Mouse (Mus musculus) liver, embryonic 14.5 days (tissue): Measurements from ENCODE around the gene Llph. TPM values are rescaled to one million over a fixed set of nuclear protein-coding genes. Genes with fewer than 3 reads are reported as not detected.
A peak's percentile ranks its signal among the peaks of the same experiment; 100 is the strongest.

Experiments
- ATAC-seq: fragments of 200-750 bp; cut with Nextera tagmentation; 2 replicates; pipeline ENCODE4 v1.8.0; 2017; ENCODE audit warnings: moderate number of reproducible peaks, mild to moderate bottlenecking, moderate library complexity; ENCODE audit not compliant: insufficient read depth
- DNase-seq, 3 experiments: peaks; one replicate each; pipeline ENCODE4 v3.0.0-alpha.2; 2012 to 2013; ENCODE audit warnings: low read depth in 3 of 3, low spot score in 3 of 3
- H3K27ac ChIP-seq: fragments of 300-500 bp; sonication (generic); 2 replicates; pipeline ENCODE4 v1.5.1; 2014; ENCODE audit warnings: moderate library complexity, mild to moderate bottlenecking, control low read depth, inconsistent platforms
- H3K27me3 ChIP-seq: fragments of 300-500 bp; sonication (generic); 2 replicates; pipeline ENCODE4 v1.6.1; 2014; ENCODE audit warnings: mild to moderate bottlenecking, low read length, moderate library complexity; ENCODE audit not compliant: control insufficient read depth, insufficient read depth
- H3K36me3 ChIP-seq: fragments of 300-500 bp; sonication (generic); replicated peaks from 2 replicates; pipeline ENCODE4 v1.6.1; 2014; ENCODE audit warnings: low read depth; ENCODE audit not compliant: control insufficient read depth, insufficient read depth
- H3K4me1 ChIP-seq, 2 experiments: fragments of 200-500 bp in 1 of 2; fragments of 300-500 bp in 1 of 2; sonication (generic) in 1 of 2; replicated peaks; 2 replicates each; pipeline ENCODE4 v1.6.1; 2012 to 2014; ENCODE audit warnings: antibody characterized with exemption in 1 of 2, inconsistent platforms in 1 of 2, low read length in 1 of 2; ENCODE audit not compliant: control insufficient read depth in 2 of 2, insufficient read depth in 2 of 2
- H3K4me2 ChIP-seq: fragments of 300-500 bp; sonication (generic); 2 replicates; pipeline ENCODE4 v1.6.1; 2014; ENCODE audit warnings: low read depth, mild to moderate bottlenecking, control low read depth, moderate library complexity
- H3K4me3 ChIP-seq, 2 experiments: fragments of 200-500 bp in 1 of 2; fragments of 300-500 bp in 1 of 2; sonication (generic) in 1 of 2; 2 replicates each; pipeline ENCODE4 v1.5.1; 2012 to 2014; ENCODE audit warnings: low read depth in 2 of 2, low read length in 2 of 2, mild to moderate bottlenecking in 2 of 2, control low read depth in 1 of 2, inconsistent platforms in 1 of 2, moderate library complexity in 1 of 2; ENCODE audit not compliant: insufficient read depth in 1 of 2
- H3K9ac ChIP-seq: fragments of 300-500 bp; sonication (generic); replicated peaks from 2 replicates; pipeline ENCODE4 v1.6.1; 2014; ENCODE audit warnings: mild to moderate bottlenecking, control low read depth, moderate library complexity
- H3K9me3 ChIP-seq: fragments of 300-500 bp; sonication (generic); 2 replicates; pipeline ENCODE4 v1.6.1; 2016; ENCODE audit warnings: low read length, mixed read lengths; ENCODE audit not compliant: control insufficient read depth
- CTCF ChIP-seq: IDR thresholded peaks from 2 replicates; pipeline ENCODE4 v1.5.1; 2016; ENCODE audit warnings: antibody characterized with exemption, low read depth, control low read depth
- EP300 ChIP-seq: IDR thresholded peaks from 2 replicates; pipeline ENCODE4 v1.6.1; 2016; ENCODE audit warnings: antibody characterized with exemption, low read depth
- WGBS: fragments of 180-500 bp; shearing (Covaris S2); extraction: QIAGEN DNeasy Blood & Tissue Kit; methylation state at CpG from one replicate; pipeline ENCODE4 v1.1.7; 2014; ENCODE audit not compliant: insufficient replicate concordance; 5-methylcytosine and 5-hydroxymethylcytosine counted together
- polyA plus RNA-seq, 2 experiments: library from polyadenylated mRNA; depleted of rRNA in 1 of 2; stranded (reverse) in 1 of 2; unstranded in 1 of 2; fragments of >200 nt; fragmentation: Nextera tagmentation in 1 of 2; extraction: Ambion mirVana in 1 of 2; gene quantifications; 2 replicates each; pipeline versions ENCODE4 v1.2.1 to v1.2.3; 2012 to 2014

The Llph gene
- polyA plus RNA-seq, 2 experiments: 32.2 to 33.6 TPM

DNA sequence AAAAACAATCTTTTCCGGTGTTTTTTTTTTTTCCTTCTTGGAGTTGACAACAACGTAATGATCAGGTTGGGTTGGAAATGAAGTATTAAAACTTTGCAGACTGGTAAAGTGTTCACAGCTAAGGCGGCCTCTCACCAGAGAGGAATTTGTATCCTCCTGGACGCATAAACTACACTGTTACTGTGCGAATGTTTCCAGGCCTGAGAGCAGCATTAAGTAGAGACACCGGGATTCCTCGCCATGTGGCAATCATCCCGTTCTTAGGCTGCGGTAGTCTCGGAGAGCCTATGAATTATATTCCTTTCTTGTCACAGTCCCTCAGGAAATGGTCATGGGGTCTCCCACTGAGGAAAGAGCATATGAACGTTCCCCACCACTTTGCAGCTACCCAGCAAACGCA lies 40.9 kb downstream of the Llph start:
- peaks cover 0 to 7% of the 10 kb centered on the region in 2 experiments; a peak in 2 of 4 replicates for H3K4me1 ChIP-seq
- TF ChIP-seq EP300 (no peak), CTCF (no peak)
- 68% methylated on average over 12 of the region's 12 CpGs for WGBS
- no peaks in the 10 kb centered on the region for H3K36me3 ChIP-seq
- H3K4me2 ChIP-seq: no peak overlapping the region
- H3K9me3 ChIP-seq: no peaks in the 10 kb centered on the region
- no peak overlapping the region for H3K4me3 ChIP-seq
- no peak overlapping the region for H3K27ac ChIP-seq
- no peaks in the 10 kb centered on the region for H3K27me3 ChIP-seq
- no peak overlapping the region for H3K9ac ChIP-seq
- no peak for DNase-seq
- ATAC-seq: no peak

- no peak for ATAC-seq
- no peak overlapping the region for H3K27ac ChIP-seq
- no peaks in the 10 kb centered on the region for H3K36me3 ChIP-seq
- H3K4me1 ChIP-seq: peaks cover 0 to 7% of the 10 kb centered on the region in 2 experiments; a peak in 2 of 4 replicates
- no peak overlapping the region for H3K9ac ChIP-seq
- H3K4me3 ChIP-seq: no peak overlapping the region
- H3K4me2 ChIP-seq: no peak overlapping the region
- no peak for DNase-seq
- H3K27me3 ChIP-seq: no peaks in the 10 kb centered on the region
- no peaks in the 10 kb centered on the region for H3K9me3 ChIP-seq
- TF ChIP-seq CTCF (no peak), EP300 (no peak)
- WGBS: 84% methylated on average over 13 of the region's 13 CpGs
These were observed 43.1 kb downstream of the Llph start for GRCm38 (mm10) chr10:120269946-120270345.

DNA sequence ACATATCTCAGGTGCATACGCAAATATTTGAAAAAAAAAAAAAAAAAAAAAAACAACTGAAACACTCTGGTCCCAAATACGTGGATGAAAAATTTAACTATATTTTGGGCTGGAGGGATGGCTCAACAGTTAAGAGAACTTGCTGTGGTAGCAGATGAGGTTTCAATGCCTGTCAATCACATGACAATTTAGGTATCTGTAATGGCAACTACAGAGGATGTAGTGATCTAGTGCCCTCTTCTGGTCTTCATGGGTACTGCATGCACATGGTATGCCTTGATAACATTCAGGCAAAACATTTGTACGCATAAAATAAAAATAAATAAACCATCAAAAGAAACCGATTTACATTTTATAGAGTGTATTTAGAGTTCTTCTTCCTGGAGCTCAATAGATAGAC lies 43.9 kb downstream of the Llph start:
- 50% methylated on average over 4 of the region's 4 CpGs for WGBS
- DNase-seq: peak; percentile 34 to 37 (median 35)
- Histone ChIP-seq H3K27ac (no peak overlapping the region), H3K4me3 (no peak overlapping the region), H3K9me3 (no peaks in the 10 kb centered on the region), H3K27me3 (no peaks in the 10 kb centered on the region), H3K36me3 (no peaks in the 10 kb centered on the region), H3K4me1 (peaks cover 0 to 7% of the 10 kb centered on the region in 2 experiments; a peak in 2 of 4 replicates), H3K9ac (no peak overlapping the region), H3K4me2 (no peak overlapping the region)
- TF ChIP-seq CTCF (peak; percentile 78), EP300 (no peak)
- ATAC-seq: no peak

- peaks cover 0 to 7% of the 10 kb centered on the region in 2 experiments; a peak in 2 of 4 replicates for H3K4me1 ChIP-seq
- H3K4me2 ChIP-seq: peak overlapping the region; percentile 54; the same call in 1 of the 2 replicates
- H3K27me3 ChIP-seq: no peaks in the 10 kb centered on the region
- 29% methylated on average over 6 of the region's 6 CpGs for WGBS
- TF ChIP-seq EP300 (no peak), CTCF (no peak)
- no peak overlapping the region for H3K4me3 ChIP-seq
- no peak overlapping the region for H3K27ac ChIP-seq
- H3K9me3 ChIP-seq: no peaks in the 10 kb centered on the region
- DNase-seq: no peak
- H3K36me3 ChIP-seq: no peaks in the 10 kb centered on the region
- no peak for ATAC-seq
- no peak overlapping the region for H3K9ac ChIP-seq
These were observed 44.4 kb downstream of the Llph start for GRCm38 (mm10) chr10:120271318-120271717.

DNA sequence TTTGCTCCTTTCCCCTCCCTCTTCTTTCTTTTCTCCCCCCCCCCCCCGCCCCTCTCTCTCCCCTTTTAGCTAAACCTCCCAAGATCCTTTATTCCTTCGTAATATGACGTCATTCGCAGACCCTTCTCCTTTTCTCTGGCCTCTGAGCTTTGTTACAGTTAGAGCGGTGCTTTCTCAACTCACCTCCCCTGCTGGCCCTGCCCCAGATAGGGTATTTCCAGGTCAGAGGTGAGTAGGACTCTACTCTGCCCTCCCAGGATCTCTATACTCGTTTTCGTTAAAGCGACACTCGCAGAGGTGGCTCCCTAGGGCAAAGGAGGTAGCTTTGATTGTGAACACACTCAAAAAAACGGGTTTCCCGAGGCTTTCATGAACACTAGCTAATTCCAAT lies 45.0 kb downstream of the Llph start:
- Histone ChIP-seq H3K9ac (no peak overlapping the region), H3K4me2 (peak overlapping the region; percentile 54), H3K27ac (no peak overlapping the region), H3K9me3 (no peaks in the 10 kb centered on the region), H3K4me3 (0 out of 4 replicates have a peak overlapping the region, but pooled peaks of 1 of the 2 experiments have one; percentile 13), H3K4me1 (peaks cover 0 to 7% of the 10 kb centered on the region in 2 experiments; a peak in 2 of 4 replicates), H3K27me3 (no peaks in the 10 kb centered on the region), H3K36me3 (no peaks in the 10 kb centered on the region)
- TF ChIP-seq EP300 (no peak), CTCF (no peak)
- 18% methylated on average over 10 of the region's 11 CpGs for WGBS
- no peak for DNase-seq
- no peak for ATAC-seq
